Mouse (Mus musculus) thymus, adult 18-20 months (tissue): ENCODE results near the gene Ocrl.

ENCODE experiments used
- DNase-seq, 2 experiments: peaks; one replicate each; pipeline ENCODE4 v3.0.0; 2022; ENCODE audit warnings: mixed read lengths in 2 of 2

Ocrl gene

GRCm38 (mm10) chrX:47985000-47985619, 72.9 kb downstream of the Ocrl start:
- no peak for DNase-seq

- DNase-seq, result no peak
These were observed 75.8 kb downstream of the Ocrl start for GRCm38 (mm10) chrX:47988024-47988423.

- peak; percentile 31 to 45 for DNase-seq
These were observed 80.4 kb downstream of the Ocrl start for GRCm38 (mm10) chrX:47992606-47993005.

- no peak for DNase-seq
These were observed 86.2 kb downstream of the Ocrl start for GRCm38 (mm10) chrX:47998412-47998811.

GRCm38 (mm10) chrX:48001151-48001550, 89.0 kb downstream of the Ocrl start:
- no peak for DNase-seq

GRCm38 (mm10) chrX:48004786-48005185, 92.6 kb downstream of the Ocrl start:
- DNase-seq, result no peak

GRCm38 (mm10) chrX:48006062-48006461, 93.9 kb downstream of the Ocrl start:
- DNase-seq, result no peak

- no peak for DNase-seq
These were observed 99.5 kb downstream of the Ocrl start for GRCm38 (mm10) chrX:48011656-48012055.
